Mouse (Mus musculus) forebrain, embryonic 11.5 days (tissue): ENCODE results near the gene Exoc3l. TPM values are rescaled to one million over a fixed set of nuclear protein-coding genes. Genes with fewer than 3 reads are reported as not detected.

ENCODE experiments used
- ATAC-seq: fragments of 200-750 bp; cut with Nextera tagmentation; replicated peaks from 2 replicates; pipeline ENCODE4 v1.8.0; 2017; ENCODE audit warnings: moderate TSS enrichment; ENCODE audit not compliant: low FRiP score
- DNase-seq: peaks from one replicate; pipeline ENCODE4 v3.0.0-alpha.2; 2017; ENCODE audit warnings: low spot score
- H3K27ac ChIP-seq: fragments of 300-500 bp; sonication (generic); 2 replicates; pipeline ENCODE4 v1.5.1; 2014; ENCODE audit warnings: low read depth, low read length
- H3K27me3 ChIP-seq: fragments of 300-500 bp; sonication (generic); 2 replicates; pipeline ENCODE4 v1.6.1; 2014; ENCODE audit warnings: mild to moderate bottlenecking, low read length, mixed read lengths; ENCODE audit not compliant: control insufficient read depth, insufficient read depth
- H3K36me3 ChIP-seq: fragments of 300-500 bp; sonication (generic); 2 replicates; pipeline ENCODE4 v1.6.1; 2014; ENCODE audit warnings: mild to moderate bottlenecking, low read length, moderate library complexity, mixed read lengths; ENCODE audit not compliant: control insufficient read depth, insufficient read depth
- H3K4me1 ChIP-seq: fragments of 300-500 bp; sonication (generic); replicated peaks from 2 replicates; pipeline ENCODE4 v1.6.1; 2014; ENCODE audit warnings: low read length, mixed read lengths; ENCODE audit not compliant: control insufficient read depth, insufficient read depth
- H3K4me2 ChIP-seq: fragments of 300-500 bp; sonication (generic); 2 replicates; pipeline ENCODE4 v1.6.1; 2014; ENCODE audit warnings: low read depth, mild to moderate bottlenecking, low read length, moderate library complexity, mixed read lengths; ENCODE audit not compliant: severe bottlenecking
- H3K4me3 ChIP-seq: fragments of 300-500 bp; sonication (generic); 2 replicates; pipeline ENCODE4 v1.5.1; 2014; ENCODE audit warnings: low read depth, low read length
- H3K9ac ChIP-seq: fragments of 300-500 bp; sonication (generic); 2 replicates; pipeline ENCODE4 v1.6.1; 2014; ENCODE audit warnings: low read length
- H3K9me3 ChIP-seq: fragments of 300-500 bp; sonication (generic); 2 replicates; pipeline ENCODE4 v1.6.1; 2016; ENCODE audit warnings: low read length, mixed read lengths; ENCODE audit not compliant: control insufficient read depth
- WGBS: fragments of 180-500 bp; shearing (Covaris S2); extraction: QIAGEN DNeasy Blood & Tissue Kit; methylation state at CpG from one replicate; pipeline ENCODE4 v1.1.7; 2014; 5-methylcytosine and 5-hydroxymethylcytosine counted together
- microRNA counts: library from miRNA; unstranded; fragments of <30 nt; microRNA quantifications from one replicate; lab custom pipeline; 2015
- microRNA-seq: library from miRNA; unstranded; fragments of <30 nt; microRNA quantifications from one replicate; pipeline ENCODE4, GENCODE M21; 2016; ENCODE audit not compliant: insufficient number of aligned reads
- polyA plus RNA-seq: library from polyadenylated mRNA; unstranded; fragments of >200 nt; fragmentation: Nextera tagmentation; extraction: Ambion mirVana; gene quantifications from 2 replicates; pipeline ENCODE4 v1.2.1, GENCODE M21; 2014

Exoc3l gene
- polyA plus RNA-seq, 1 experiment from 2014 or later, result 10.3 TPM

GRCm38 (mm10) chr8:105254152-105254965, 41.5 kb downstream of the Exoc3l start:
- DNase-seq (peak; percentile 95), ATAC-seq (peak; percentile 85)
- peak overlapping the region; percentile 51 for H3K4me3 ChIP-seq
- H3K27ac ChIP-seq, result no peak overlapping the region
- peaks cover 10% of the 10 kb centered on the region for H3K4me1 ChIP-seq
- H3K36me3 ChIP-seq, result no peaks in the 10 kb centered on the region; the same call in 1 of the 2 replicates
- peak overlapping the region; percentile 71 for H3K9ac ChIP-seq
- H3K9me3 ChIP-seq, result no peaks in the 10 kb centered on the region
- under 1% methylated on average over 74 of the region's 74 CpGs for WGBS
- peaks cover 31% of the 10 kb centered on the region for H3K27me3 ChIP-seq
- peak overlapping the region; percentile 100 for H3K4me2 ChIP-seq

DNA sequence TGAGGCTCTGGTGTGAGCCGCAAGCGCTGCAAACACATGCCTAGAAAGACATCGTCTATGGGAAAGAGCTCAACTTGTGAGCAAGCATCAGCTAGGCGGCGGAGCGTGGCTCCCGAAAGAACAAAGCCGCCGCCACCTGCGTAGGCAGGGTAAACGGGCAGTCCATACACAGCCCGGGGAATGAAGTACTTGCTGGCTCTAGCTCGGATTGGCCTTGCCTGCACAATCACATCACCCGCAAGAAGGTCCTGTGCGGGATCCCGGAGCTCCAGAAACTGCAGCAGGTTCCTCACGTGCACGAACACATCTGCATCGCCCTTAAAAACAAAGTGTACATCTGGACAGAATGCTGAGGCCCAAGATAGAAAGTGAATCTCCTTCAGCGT, 42.1 kb downstream of the Exoc3l start:
- DNase-seq, result peak; percentile 60
- 30% methylated on average over 20 of the region's 20 CpGs for whole genome bisulfite sequencing
- peak overlapping the region; percentile 100; the same call in 1 of the 2 replicates for H3K4me2 ChIP-seq
- no peaks in the 10 kb centered on the region for H3K9me3 ChIP-seq
- H3K27ac ChIP-seq, result no peak overlapping the region; the same call in 1 of the 2 replicates
- peaks cover 6% of the 10 kb centered on the region for H3K4me1 ChIP-seq
- H3K9ac ChIP-seq, result peak overlapping the region; percentile 12; the same call in 1 of the 2 replicates
- no peaks in the 10 kb centered on the region; the same call in 1 of the 2 replicates for H3K36me3 ChIP-seq
- peaks cover 25% of the 10 kb centered on the region for H3K27me3 ChIP-seq
- H3K4me3 ChIP-seq, result peak overlapping the region; percentile 51; the same call in 1 of the 2 replicates
- peak; percentile 51 for ATAC-seq

DNA sequence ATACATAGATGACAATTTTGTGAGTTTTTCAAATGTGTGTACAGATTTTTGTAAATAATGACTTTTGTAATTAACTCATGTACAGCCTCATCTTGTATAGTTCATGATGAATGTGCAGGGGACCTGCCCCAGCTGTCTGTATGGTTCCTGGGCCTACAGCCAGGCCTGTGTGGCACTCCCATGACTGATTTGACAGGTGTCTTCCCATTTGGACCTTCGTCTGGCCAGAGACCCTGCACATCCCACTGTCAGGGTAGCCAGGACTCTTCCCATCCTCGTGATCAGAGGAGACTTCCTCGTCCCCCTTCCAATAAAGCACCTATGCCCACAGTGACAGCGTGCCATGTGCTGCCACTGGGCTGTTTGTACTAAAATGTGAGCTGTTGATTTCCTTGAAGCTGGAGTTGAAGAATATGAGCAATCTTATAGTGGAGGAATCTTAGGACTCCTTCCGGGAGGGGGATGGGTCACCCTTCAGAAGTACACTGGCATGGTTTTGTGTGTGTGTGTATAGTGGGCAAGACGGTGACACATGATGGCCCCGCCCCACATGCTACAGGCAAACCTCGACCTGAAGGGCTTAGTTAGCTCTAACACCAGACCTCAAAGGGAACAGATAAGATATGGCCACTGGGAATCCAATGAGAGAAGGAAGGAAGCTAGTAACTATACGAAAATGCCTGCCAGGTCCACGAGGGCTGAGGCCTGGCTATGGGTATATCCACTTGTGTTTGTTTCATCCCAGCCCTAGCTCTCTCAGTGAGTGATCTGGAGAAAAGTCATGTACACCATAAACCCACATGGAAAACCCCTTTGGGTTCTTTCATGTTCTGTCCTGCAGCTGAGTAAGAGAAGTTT, 43.0 kb downstream of the Exoc3l start:
- DNase-seq, result no peak
- H3K36me3 ChIP-seq, result no peaks in the 10 kb centered on the region; the same call in 1 of the 2 replicates

DNA sequence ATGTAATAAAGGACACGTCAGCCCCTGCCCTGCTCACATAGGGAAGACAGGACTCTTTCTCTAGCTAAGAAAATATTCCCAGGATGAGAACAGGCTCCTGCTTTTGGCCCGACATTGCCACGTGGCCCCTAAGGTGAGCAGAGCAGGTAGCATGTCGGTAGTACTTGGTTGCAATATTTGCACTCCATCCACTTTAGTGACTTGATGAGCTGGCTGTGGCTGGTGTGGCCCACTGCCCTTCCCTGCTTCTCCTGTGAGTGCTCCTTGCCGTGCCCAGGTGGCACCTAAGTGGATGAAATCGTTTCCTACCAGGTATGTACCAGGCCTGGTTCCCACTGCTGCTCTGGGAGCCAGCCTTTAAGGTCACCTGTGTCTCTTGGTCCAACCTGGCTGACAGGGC, 43.9 kb downstream of the Exoc3l start:
- WGBS, result 88% methylated on average over 6 of the region's 6 CpGs
- no peak overlapping the region for H3K9ac ChIP-seq
- no peak overlapping the region for H3K4me3 ChIP-seq
- no peak overlapping the region for H3K4me2 ChIP-seq
- no peak for DNase-seq
- peaks cover 13% of the 10 kb centered on the region; the same call in 1 of the 2 replicates for H3K27me3 ChIP-seq
- ATAC-seq, result no peak
- no peaks in the 10 kb centered on the region; the same call in 1 of the 2 replicates for H3K36me3 ChIP-seq
- H3K4me1 ChIP-seq, result peaks cover 5% of the 10 kb centered on the region
- no peak overlapping the region for H3K27ac ChIP-seq
- H3K9me3 ChIP-seq, result no peaks in the 10 kb centered on the region

More for the DNA sequence above, 43.0 kb downstream of the Exoc3l start:
- Histone ChIP-seq H3K9ac (no peak overlapping the region), H3K4me2 (no peak overlapping the region), H3K9me3 (no peaks in the 10 kb centered on the region), H3K27ac (no peak overlapping the region), H3K27me3 (peaks cover 16% of the 10 kb centered on the region), H3K4me3 (no peak overlapping the region), H3K4me1 (peaks cover 5% of the 10 kb centered on the region)
- no peak for ATAC-seq
- 91% methylated on average over 10 of the region's 10 CpGs for WGBS

DNA sequence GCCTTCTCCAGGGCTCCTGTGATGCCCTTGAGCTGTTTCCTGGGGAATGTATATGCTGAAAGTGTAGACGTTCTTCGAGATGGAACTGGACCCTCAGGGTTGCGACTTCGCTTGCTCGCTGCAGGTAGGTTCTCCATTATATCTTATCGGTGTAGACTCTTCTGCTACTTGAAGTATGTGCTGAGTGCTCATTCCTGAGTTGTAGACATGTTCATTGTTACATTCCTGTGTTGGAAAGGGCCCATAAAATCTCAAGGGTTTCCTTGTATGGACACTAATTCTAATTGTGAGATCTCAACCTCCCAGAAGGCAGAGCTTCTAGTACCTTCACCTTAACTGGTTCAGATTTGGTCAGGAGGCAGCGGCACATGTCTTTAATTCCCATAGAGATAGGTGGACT, 54.9 kb downstream of the Exoc3l start:
- H3K9ac ChIP-seq, result no peak overlapping the region
- H3K9me3 ChIP-seq, result no peaks in the 10 kb centered on the region
- 97% methylated on average over 7 of the region's 7 CpGs for WGBS
- no peak for DNase-seq
- H3K4me3 ChIP-seq, result no peak overlapping the region
- H3K4me1 ChIP-seq, result no peaks in the 10 kb centered on the region
- H3K36me3 ChIP-seq, result peaks cover 2% of the 10 kb centered on the region; the same call in 1 of the 2 replicates
- H3K27me3 ChIP-seq, result no peaks in the 10 kb centered on the region
- H3K4me2 ChIP-seq, result no peak overlapping the region
- ATAC-seq, result no peak
- H3K27ac ChIP-seq, result no peak overlapping the region

MicroRNAs within 50 kb of the gene (microRNA counts, 519-probe panel; counts per million panel counts)
- microRNA mmu-miR-328 (lab: Ali Mortazavi, UCI), result 2,995 counts per million, percentile 9 among the panel's probes with 10 or more counts

Small RNA genes within 50 kb of the gene (microRNA-seq; reads per million reads assigned to microRNA genes)
- not detected for gene Gm27320
- gene Mir328, result 244 reads per million, percentile 48 among the genes with 10 or more reads in this experiment

Other genes starting within 250 kb of the Exoc3l start
- not detected in 2 replicates for gene Ces3a, start 247.5 kb downstream of the Exoc3l start, polyA plus RNA-seq
- not detected in 2 replicates for gene Ces3b, start 212.3 kb downstream of the Exoc3l start, polyA plus RNA-seq
- not detected in 2 replicates for gene Ces4a, start 164.3 kb downstream of the Exoc3l start, polyA plus RNA-seq
- gene Cbfb, start 125.4 kb downstream of the Exoc3l start, polyA plus RNA-seq, result 63.3 and 67.9 TPM in 2 replicates
- 26.3 and 29.7 TPM in 2 replicates for gene D230025D16Rik, start 71.0 kb downstream of the Exoc3l start, polyA plus RNA-seq
- gene B3gnt9, start 40.9 kb downstream of the Exoc3l start, polyA plus RNA-seq, result 2.9 and 4.3 TPM in 2 replicates
- gene Tradd, start 31.5 kb downstream of the Exoc3l start, polyA plus RNA-seq, result 12.0 and 12.5 TPM in 2 replicates
- 0.53 and 0.69 TPM in 2 replicates for gene Fbxl8, start 31.5 kb downstream of the Exoc3l start, polyA plus RNA-seq
- gene Hsf4, start 26.3 kb downstream of the Exoc3l start, polyA plus RNA-seq, result not detected in 2 replicates
- gene Nol3, start 20.0 kb downstream of the Exoc3l start, polyA plus RNA-seq, result 1.6 and 2.1 TPM in 2 replicates
- 23.4 and 30.3 TPM in 2 replicates for gene 4931428F04Rik, start 6.2 kb downstream of the Exoc3l start, polyA plus RNA-seq
- 122 and 135 TPM in 2 replicates for gene E2f4, start 1.6 kb upstream of the Exoc3l start, polyA plus RNA-seq
- gene Elmo3, start 9.5 kb upstream of the Exoc3l start, polyA plus RNA-seq, result 2.4 and 2.6 TPM in 2 replicates
- 2.0 TPM in 2 replicates for gene Lrrc29, start 30.2 kb upstream of the Exoc3l start, polyA plus RNA-seq
- gene Tmem208, start 30.3 kb upstream of the Exoc3l start, polyA plus RNA-seq, result 80.7 and 85.0 TPM in 2 replicates
- gene Fhod1, start 51.9 kb upstream of the Exoc3l start, polyA plus RNA-seq, result 2.2 and 2.5 TPM in 2 replicates
- gene Slc9a5, start 52.7 kb upstream of the Exoc3l start, polyA plus RNA-seq, result 5.8 and 7.7 TPM in 2 replicates
- 1.3 and 1.5 TPM in 2 replicates for gene Plekhg4, start 77.2 kb upstream of the Exoc3l start, polyA plus RNA-seq
- gene Kctd19, start 117.4 kb upstream of the Exoc3l start, polyA plus RNA-seq, result not detected in 2 replicates
- gene Lrrc36, start 117.5 kb upstream of the Exoc3l start, polyA plus RNA-seq, result 1.2 and 1.4 TPM in 2 replicates
- gene Tppp3, start 175.4 kb upstream of the Exoc3l start, polyA plus RNA-seq, result 36.1 and 37.7 TPM in 2 replicates
- gene Zdhhc1, start 200.8 kb upstream of the Exoc3l start, polyA plus RNA-seq, result 20.2 and 24.6 TPM in 2 replicates
- 13.5 and 13.6 TPM in 2 replicates for gene Hsd11b2, start 222.7 kb upstream of the Exoc3l start, polyA plus RNA-seq